Mouse (Mus musculus): ENCODE measurements around the gene Zscan4-ps2.
"Not testable (repeated sequence)": the region's sequence is repeated elsewhere in the genome, so short reads cannot be mapped to it uniquely, and the experiment has no call there.

The Zscan4-ps2 gene

DNA sequence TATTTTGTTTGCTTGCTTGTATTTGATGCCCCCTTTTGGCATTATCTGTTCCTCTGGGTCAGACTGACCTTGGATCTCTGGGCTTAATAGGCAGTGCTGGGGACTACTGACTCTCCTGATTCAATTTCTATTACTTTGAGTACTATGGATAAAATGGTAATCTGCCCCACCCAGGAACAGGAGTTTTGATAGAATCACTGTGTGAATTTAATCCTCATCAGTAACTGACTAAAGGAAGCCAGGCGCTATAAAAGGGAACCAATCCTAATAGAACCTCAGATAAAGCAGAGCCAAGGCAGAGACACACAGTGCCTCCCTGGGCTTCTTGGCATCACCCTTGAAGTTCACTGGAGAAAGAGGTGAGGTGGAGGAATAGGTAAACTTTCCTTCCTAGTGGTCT lies at the start of gene Zscan4-ps2:
Gene Zscan4-ps2, plus strand, starts transcription at position 301 of the 400 bp plus-strand sequence.
- DNase-seq (ENCODE audit: low spot score in 2 of 2): not testable (repeated sequence)

Data from spleen, postnatal 36 days (tissue).